Mouse (Mus musculus): ENCODE measurements around the gene Gm5767.
"Not testable (repeated sequence)": the region's sequence is repeated elsewhere in the genome, so short reads cannot be mapped to it uniquely, and the experiment has no call there.

The Gm5767 gene

GRCm38 (mm10) chr16:8711998-8712397, 31.4 kb downstream of the Gm5767 start:
- in situ Hi-C loops (cut with MboI), result no loop called here

DNA sequence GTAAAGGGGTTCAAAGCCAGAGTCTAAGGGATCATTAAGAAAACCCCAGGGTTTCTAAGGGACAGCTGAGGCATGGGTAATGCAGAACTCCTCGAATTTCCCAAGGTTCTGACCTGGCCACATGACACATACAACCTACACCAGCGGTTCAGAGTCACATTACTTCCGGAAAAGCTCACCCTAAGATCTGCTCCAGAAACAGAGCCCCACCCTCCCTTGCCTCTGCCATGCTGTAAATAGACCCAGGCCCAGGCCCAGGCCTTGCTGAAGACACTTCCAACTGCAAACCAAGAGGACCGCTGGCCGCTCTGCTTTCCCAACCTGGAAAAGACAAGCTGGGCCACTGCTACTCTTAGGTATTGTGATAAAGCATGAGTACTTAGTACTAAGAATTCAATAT, 34.3 kb downstream of the Gm5767 start:
- in situ Hi-C loops (cut with MboI), result no loop called here

GRCm38 (mm10) chr16:8715513-8716080, 35.0 kb downstream of the Gm5767 start:
- in situ Hi-C loops (cut with MboI), result no loop called here

- in situ Hi-C loops (cut with MboI), result no loop called here
Measured at GRCm38 (mm10) chr16:8716300-8716699, 35.7 kb downstream of the Gm5767 start.

DNA sequence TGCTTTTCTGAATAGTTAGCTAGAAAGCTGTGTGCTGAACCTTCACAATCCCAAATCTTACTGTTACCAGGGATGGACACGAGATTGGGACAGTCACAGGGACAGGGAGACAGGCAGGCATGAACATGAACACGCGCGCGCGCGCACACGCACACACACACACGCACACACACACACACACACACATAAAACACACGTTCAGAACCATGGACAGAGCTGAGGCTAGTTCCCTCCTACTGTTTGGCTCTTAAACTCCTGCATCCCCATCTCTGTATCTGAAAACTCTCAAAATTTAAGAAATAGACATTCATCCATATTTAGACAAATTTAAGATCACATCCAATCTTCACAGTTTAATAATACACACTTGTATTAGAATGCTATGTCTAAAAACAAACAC, 37.2 kb downstream of the Gm5767 start:
- in situ Hi-C loops (cut with MboI), result no loop called here

DNA sequence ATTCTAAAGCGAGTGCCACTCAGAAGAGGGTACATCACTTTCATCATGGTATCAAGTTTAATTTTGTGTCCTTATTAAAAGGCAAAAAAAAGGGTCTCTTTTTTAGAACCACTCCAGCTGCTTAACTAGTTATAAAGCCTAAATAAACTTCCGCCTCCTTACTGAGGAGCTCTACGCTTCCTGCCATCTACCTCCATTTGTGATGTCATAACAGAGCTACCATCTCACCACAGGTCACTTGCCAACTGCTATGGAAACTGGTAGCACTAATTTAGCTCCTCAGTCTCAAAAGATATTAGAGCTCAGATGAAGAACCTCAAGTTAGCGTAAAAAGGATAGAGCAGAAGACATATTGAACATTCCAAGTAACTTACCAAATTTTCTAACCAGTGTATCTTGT, 39.9 kb downstream of the Gm5767 start:
- in situ Hi-C loops (cut with MboI), result no loop called here

DNA sequence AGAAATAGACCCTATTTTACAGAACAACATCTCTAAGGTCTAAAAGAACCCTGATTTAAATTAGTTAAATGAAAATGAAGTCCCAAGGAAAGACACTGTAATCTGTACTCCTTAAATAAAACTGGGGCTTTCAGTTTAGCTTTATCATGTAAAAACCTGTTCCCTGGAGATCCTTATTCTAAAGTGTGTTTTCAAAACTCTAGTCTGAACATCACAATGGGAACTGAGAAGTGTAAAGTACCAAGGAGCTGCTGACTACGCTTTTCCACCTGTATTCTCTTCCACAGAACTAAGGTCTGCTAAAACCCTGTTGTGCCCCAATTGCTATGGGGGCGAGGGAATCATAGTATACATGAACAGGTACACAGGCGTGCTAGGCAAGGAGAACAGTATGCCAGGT, 43.5 kb downstream of the Gm5767 start:
- in situ Hi-C loops (cut with MboI), result no loop called here

DNA sequence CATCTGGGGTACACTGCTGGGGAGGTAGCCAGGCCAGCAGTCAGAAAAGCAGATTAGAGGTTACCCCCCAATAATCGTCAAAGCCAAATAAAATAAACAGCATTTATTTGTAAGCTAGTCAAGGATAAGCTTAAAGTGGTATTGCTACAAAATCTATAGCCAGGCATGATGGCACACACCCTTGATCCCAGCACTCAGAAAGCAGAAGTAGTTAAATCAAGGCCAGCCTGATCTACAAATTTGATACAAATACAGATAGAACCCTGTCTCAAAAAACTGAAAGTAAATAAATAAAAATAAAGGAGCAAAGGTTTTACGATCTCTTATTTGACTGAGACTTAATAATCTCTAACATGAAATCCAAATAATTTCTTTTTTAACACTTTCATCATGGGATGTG, 45.2 kb downstream of the Gm5767 start:
- in situ Hi-C loops (cut with MboI), result no loop called here

- in situ Hi-C loops (cut with MboI), result no loop called here
Measured at GRCm38 (mm10) chr16:8728111-8728748, 47.7 kb downstream of the Gm5767 start.

DNA sequence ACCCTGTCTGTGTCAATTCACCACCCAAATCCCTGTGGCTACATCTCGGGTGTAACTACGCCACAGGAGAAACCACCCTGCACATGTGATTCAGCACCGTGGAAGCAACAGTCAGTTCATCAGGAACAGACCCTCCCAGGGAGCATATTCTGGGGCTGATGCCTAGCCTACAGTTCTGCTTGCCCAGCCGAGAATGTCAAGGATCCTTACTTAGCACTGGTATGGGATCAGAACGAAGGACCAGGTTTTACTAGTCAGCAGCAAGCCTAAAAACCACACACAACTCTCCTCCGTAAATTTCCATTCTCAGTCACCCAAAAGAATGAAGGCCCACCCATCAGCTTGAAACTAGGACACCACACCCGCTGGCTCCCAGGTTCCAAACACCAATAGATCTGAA, 51.1 kb downstream of the Gm5767 start:
- in situ Hi-C loops (cut with MboI), result no loop called here

GRCm38 (mm10) chr16:8732450-8732849, 51.9 kb downstream of the Gm5767 start:
- in situ Hi-C loops (cut with MboI), result not testable (repeated sequence)
